8 mouse cellular contexts compared by ENCODE assay signal in genomic region chr3:154647443-154647780, GRCm38 (mm10). TPM values are rescaled to one million over a fixed set of nuclear protein-coding genes. Genes with fewer than 3 reads are reported as not detected.
DNase-seq lines count a peak whose midpoint lies in the region; ATAC-seq and TF ChIP-seq lines count a peak whose summit lies in the region.

No protein-coding gene starts in this region.

- H3K27me3 ChIP-seq in midbrain, embryonic 11.5 days (ENCODE audit: control insufficient read depth, insufficient read depth, low read length), result no peaks in the 10 kb centered on the region
- peaks cover 13% of the 10 kb centered on the region for H3K27me3 ChIP-seq in midbrain, embryonic 10.5 days (ENCODE audit: low read depth, poor library complexity, severe bottlenecking)
- peaks cover 6% of the 10 kb centered on the region; the same call in 1 of the 2 replicates for H3K27me3 ChIP-seq in liver, embryonic 12.5 days (replicated peaks)
- H3K27me3 ChIP-seq in stomach, postnatal 0 days (ENCODE audit: control insufficient read depth, insufficient read depth, low read length), result no peaks in the 10 kb centered on the region

- intact Hi-C loops in gastrocnemius, adult 2 months (cut with DNase I), result no loop called here
- intact Hi-C loops in gastrocnemius, postnatal 14 days (cut with DNase I; ENCODE audit: low total_unique reads), result no loop called here
- intact Hi-C loops in left cerebral cortex, postnatal 14 days (cut with DNase I), result no loop called here

- ATAC-seq in midbrain, embryonic 11.5 days (ENCODE audit: low FRiP score), result peak; percentile 12; the same call in 1 of the 2 replicates
- ATAC-seq in liver, embryonic 12.5 days, result no peak
- ATAC-seq in stomach, postnatal 0 days (ENCODE audit: low FRiP score, low TSS enrichment), result no peak

- no peaks in the 10 kb centered on the region for H3K4me1 ChIP-seq in midbrain, embryonic 11.5 days (ENCODE audit: control insufficient read depth, insufficient read depth, low read length)
- peaks cover 13% of the 10 kb centered on the region for H3K4me1 ChIP-seq in midbrain, embryonic 10.5 days
- H3K4me1 ChIP-seq in liver, embryonic 12.5 days, result no peaks in the 10 kb centered on the region
- H3K4me1 ChIP-seq in stomach, postnatal 0 days (replicated peaks; ENCODE audit: control insufficient read depth, insufficient read depth), result no peaks in the 10 kb centered on the region

- no peaks in the 10 kb centered on the region for H3K9me3 ChIP-seq in midbrain, embryonic 11.5 days (ENCODE audit: control insufficient read depth, low read length)
- no peaks in the 10 kb centered on the region for H3K9me3 ChIP-seq in midbrain, embryonic 10.5 days (replicated peaks)
- no peaks in the 10 kb centered on the region for H3K9me3 ChIP-seq in liver, embryonic 12.5 days (replicated peaks)
- H3K9me3 ChIP-seq in stomach, postnatal 0 days (ENCODE audit: control insufficient read depth, low read length), result no peaks in the 10 kb centered on the region

- no peak for TF ChIP-seq CTCF in gastrocnemius, adult 2 months (IDR thresholded peaks at IDR 0.05)
- TF ChIP-seq CTCF in stomach, postnatal 0 days (IDR thresholded peaks at IDR 0.05; ENCODE audit: low read depth), result no peak

- DNase-seq in gastrocnemius, adult 2 months, result no peak
- no peak for DNase-seq in gastrocnemius, postnatal 14 days
- DNase-seq in midbrain, embryonic 11.5 days (ENCODE audit: low spot score, missing footprints), result no peak
- DNase-seq in midbrain, embryonic 10.5 days (ENCODE audit: low spot score), result no peak
- DNase-seq in stomach, postnatal 0 days (ENCODE audit: low spot score), result no peak
- DNase-seq in B cell, adult 2 months, result no peak
- no peak for DNase-seq in left cerebral cortex, postnatal 14 days (ENCODE audit: low spot score in 2 of 2)

- WGBS in midbrain, embryonic 11.5 days, result 70% methylated on average over 7 of the region's 7 CpGs
- 73% methylated on average over 7 of the region's 7 CpGs for WGBS in midbrain, embryonic 10.5 days
- WGBS in liver, embryonic 12.5 days (ENCODE audit: insufficient replicate concordance), result 49% methylated on average over 7 of the region's 7 CpGs
- 40% methylated on average over 7 of the region's 7 CpGs for WGBS in stomach, postnatal 0 days

- no peak overlapping the region for H3K27ac ChIP-seq in gastrocnemius, adult 2 months
- H3K27ac ChIP-seq in midbrain, embryonic 11.5 days (ENCODE audit: low read depth, low read length), result no peak overlapping the region
- no peak overlapping the region for H3K27ac ChIP-seq in midbrain, embryonic 10.5 days (replicated peaks)
- H3K27ac ChIP-seq in liver, embryonic 12.5 days, result no peak overlapping the region
- H3K27ac ChIP-seq in stomach, postnatal 0 days (replicated peaks), result no peak overlapping the region

- no peak overlapping the region for H3K4me2 ChIP-seq in midbrain, embryonic 11.5 days
- H3K4me2 ChIP-seq in liver, embryonic 12.5 days, result peak overlapping the region; percentile 29; the same call in 1 of the 2 replicates
- H3K4me2 ChIP-seq in stomach, postnatal 0 days (replicated peaks; ENCODE audit: low read depth), result peak overlapping the region; percentile 50

- no peak overlapping the region for H3K9ac ChIP-seq in midbrain, embryonic 11.5 days (ENCODE audit: low read length)
- no peak overlapping the region for H3K9ac ChIP-seq in liver, embryonic 12.5 days
- H3K9ac ChIP-seq in stomach, postnatal 0 days (ENCODE audit: low read length), result no peak overlapping the region

- peak overlapping the region; percentile 39; the same call in 1 of the 2 replicates for H3K4me3 ChIP-seq in gastrocnemius, adult 2 months
- no peak overlapping the region for H3K4me3 ChIP-seq in midbrain, embryonic 11.5 days (ENCODE audit: low read depth, low read length)
- no peak overlapping the region for H3K4me3 ChIP-seq in midbrain, embryonic 10.5 days
- no peak overlapping the region for H3K4me3 ChIP-seq in liver, embryonic 12.5 days
- H3K4me3 ChIP-seq in stomach, postnatal 0 days (ENCODE audit: low read depth, low read length), result peak overlapping the region; percentile 30

- no peak for TF ChIP-seq EP300 in stomach, postnatal 0 days (optimal IDR thresholded peaks at IDR 0.05)

- no peaks in the 10 kb centered on the region for H3K36me3 ChIP-seq in midbrain, embryonic 11.5 days (ENCODE audit: control insufficient read depth, insufficient read depth, low read length)
- H3K36me3 ChIP-seq in midbrain, embryonic 10.5 days, result no peaks in the 10 kb centered on the region
- no peaks in the 10 kb centered on the region for H3K36me3 ChIP-seq in liver, embryonic 12.5 days
- H3K36me3 ChIP-seq in stomach, postnatal 0 days (ENCODE audit: control insufficient read depth, insufficient read depth, low read length), result no peaks in the 10 kb centered on the region

RNA-seq across cellular contexts. Expression of gene Erich3, which starts 16.2 kb away (rescaled TPM):
- total RNA-seq in gastrocnemius, adult 2 months (2021), result under 1 TPM; 0.03 to 0.14 TPM
- total RNA-seq in gastrocnemius, postnatal 14 days (2021), result under 1 TPM; 0.04 TPM
- polyA plus RNA-seq in midbrain, embryonic 11.5 days (2014; fragmentation: Nextera tagmentation; extraction: Ambion mirVana), result 0.20 and 0.80 TPM in 2 replicates
- 0.58 and 0.76 TPM in 2 replicates for polyA plus RNA-seq in midbrain, embryonic 10.5 days (2016; fragmentation: Nextera tagmentation; extraction: Ambion mirVana)
- not detected in 2 replicates for polyA plus RNA-seq in liver, embryonic 12.5 days (2016; fragmentation: Nextera tagmentation; extraction: Ambion mirVana)
- polyA plus RNA-seq in stomach, postnatal 0 days (2015; fragmentation: Nextera tagmentation; extraction: Ambion mirVana), result 0.05 and 0.06 TPM in 2 replicates
- 1 to 10 TPM; 6.9 to 9.6 TPM for total RNA-seq in left cerebral cortex, postnatal 14 days (2021)

RNA-seq across cellular contexts. Expression of gene Tyw3, which starts 50.5 kb away (rescaled TPM):
- 1 to 10 TPM; 2.6 to 3.2 TPM for total RNA-seq in gastrocnemius, adult 2 months (2021)
- total RNA-seq in gastrocnemius, postnatal 14 days (2021), result 1 to 10 TPM; 1.4 to 2.5 TPM
- polyA plus RNA-seq in midbrain, embryonic 11.5 days (2014; fragmentation: Nextera tagmentation; extraction: Ambion mirVana), result 18.4 and 19.0 TPM in 2 replicates
- 18.7 and 21.0 TPM in 2 replicates for polyA plus RNA-seq in midbrain, embryonic 10.5 days (2016; fragmentation: Nextera tagmentation; extraction: Ambion mirVana)
- 6.5 and 7.3 TPM in 2 replicates for polyA plus RNA-seq in liver, embryonic 12.5 days (2016; fragmentation: Nextera tagmentation; extraction: Ambion mirVana)
- 3.9 and 5.5 TPM in 2 replicates for polyA plus RNA-seq in stomach, postnatal 0 days (2015; fragmentation: Nextera tagmentation; extraction: Ambion mirVana)
- 10 to 100 TPM; 12.3 to 12.4 TPM for total RNA-seq in left cerebral cortex, postnatal 14 days (2021)

RNA-seq across cellular contexts. Expression of gene Cryz, which starts 50.9 kb away (rescaled TPM):
- 10 to 100 TPM; 11.6 to 13.6 TPM for total RNA-seq in gastrocnemius, adult 2 months (2021)
- total RNA-seq in gastrocnemius, postnatal 14 days (2021), result 1 to 10 TPM; 7.0 to 7.6 TPM
- 18.6 and 21.2 TPM in 2 replicates for polyA plus RNA-seq in midbrain, embryonic 11.5 days (2014; fragmentation: Nextera tagmentation; extraction: Ambion mirVana)
- polyA plus RNA-seq in midbrain, embryonic 10.5 days (2016; fragmentation: Nextera tagmentation; extraction: Ambion mirVana), result 19.5 and 21.2 TPM in 2 replicates
- 13.5 and 14.8 TPM in 2 replicates for polyA plus RNA-seq in liver, embryonic 12.5 days (2016; fragmentation: Nextera tagmentation; extraction: Ambion mirVana)
- polyA plus RNA-seq in stomach, postnatal 0 days (2015; fragmentation: Nextera tagmentation; extraction: Ambion mirVana), result 7.9 and 8.2 TPM in 2 replicates
- 10 to 100 TPM; 21.1 to 23.7 TPM for total RNA-seq in left cerebral cortex, postnatal 14 days (2021)

Comparison
In these comparisons a context has a peak if more than half of its experiments do, and no peak if none do; other contexts are left out.
1. H3K4me3 ChIP-seq: peak in gastrocnemius, adult 2 months (single experiment) and stomach, postnatal 0 days (single experiment); none in midbrain, embryonic 11.5 days (single experiment), midbrain, embryonic 10.5 days (single experiment) and liver, embryonic 12.5 days (single experiment).